Mouse (Mus musculus) embryo, embryonic 11 days (tissue): ENCODE measurements at regions not wholly inside any gene's neighbourhood (a gene's known extent, or its start where the extent isn't known, plus 50 kb on each side); places are given as distances from the start of the nearest gene placed in this dataset.

Experiments used
- DNase-seq: peaks from one replicate; pipeline ENCODE4 v3.0.0-alpha.2; 2015

DNA sequence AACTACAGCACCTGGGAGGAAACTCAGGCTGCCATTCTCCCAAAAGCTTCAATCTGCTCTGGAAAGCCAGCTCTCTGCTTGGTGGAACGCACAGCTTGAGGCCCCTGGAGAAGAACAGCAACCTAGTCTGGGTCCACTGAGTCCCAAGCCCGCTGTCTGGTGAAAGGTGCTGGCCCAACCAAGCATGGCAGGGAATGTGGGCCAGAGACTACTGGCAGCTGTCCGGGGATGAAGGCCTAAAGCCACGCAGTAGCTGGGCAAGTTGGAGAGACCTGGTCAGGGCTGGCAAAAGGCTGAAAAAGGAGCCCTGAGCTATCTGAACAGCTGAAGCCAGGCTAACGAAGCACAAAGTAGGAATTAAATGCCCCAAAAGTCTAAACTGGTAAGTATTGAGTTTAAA, 139.4 kb upstream of the Mpped2 start:
- DNase-seq: no peak

- no peak for DNase-seq
Measured at GRCm38 (mm10) chr2:106561571-106562090, 131.4 kb upstream of the Mpped2 start.

DNA sequence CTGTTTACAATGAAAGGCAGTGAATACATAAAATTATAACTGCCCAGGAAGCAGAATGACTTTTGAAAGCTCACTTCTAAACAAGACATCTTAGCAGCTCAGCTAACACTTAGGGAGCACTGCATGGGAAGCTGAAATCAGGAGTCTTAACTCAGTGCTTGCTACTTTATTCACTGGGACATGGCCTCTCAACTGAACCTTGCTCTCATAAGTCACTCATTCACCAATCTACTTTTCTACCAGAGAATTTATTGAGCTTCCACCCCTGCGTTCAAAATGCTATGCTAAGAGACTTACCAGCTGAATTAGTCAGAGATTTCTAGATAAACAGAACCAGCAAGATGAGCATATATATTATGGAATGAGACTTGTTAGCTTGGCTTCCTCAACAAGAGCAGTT, 122.8 kb upstream of the Mpped2 start:
- no peak for DNase-seq

GRCm38 (mm10) chr2:106571346-106571745, 121.7 kb upstream of the Mpped2 start:
- no peak for DNase-seq

GRCm38 (mm10) chr2:106571913-106572312, 121.2 kb upstream of the Mpped2 start:
- no peak for DNase-seq

DNA sequence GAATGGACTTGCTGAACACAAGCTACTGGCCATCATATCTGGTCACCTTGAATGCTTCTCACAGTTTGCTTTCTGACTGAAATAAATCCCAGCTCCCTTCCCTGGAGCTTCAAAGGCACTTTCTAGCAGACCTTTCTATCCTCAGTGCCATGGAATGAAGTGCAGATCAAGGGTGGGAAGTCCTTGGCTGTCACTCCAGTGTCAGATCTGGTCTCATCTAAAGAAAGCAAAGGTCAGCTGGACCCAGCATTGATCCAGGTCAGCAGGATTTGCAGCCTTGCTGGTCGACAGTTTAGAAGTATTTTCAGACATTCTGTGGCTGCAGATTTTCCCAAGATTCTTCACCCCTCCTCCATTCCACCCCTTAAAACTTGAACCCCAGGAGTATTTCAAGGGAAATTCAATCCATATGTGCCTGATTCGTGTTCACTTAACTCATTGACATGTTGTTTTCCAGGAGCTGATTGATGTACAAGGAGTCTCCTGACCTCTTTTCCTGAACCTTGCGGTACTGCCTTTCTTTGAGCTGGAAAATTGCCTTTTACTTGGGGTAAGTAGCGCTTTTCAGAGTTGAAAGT, 116.2 kb upstream of the Mpped2 start:
- DNase-seq: peak; percentile 84

DNA sequence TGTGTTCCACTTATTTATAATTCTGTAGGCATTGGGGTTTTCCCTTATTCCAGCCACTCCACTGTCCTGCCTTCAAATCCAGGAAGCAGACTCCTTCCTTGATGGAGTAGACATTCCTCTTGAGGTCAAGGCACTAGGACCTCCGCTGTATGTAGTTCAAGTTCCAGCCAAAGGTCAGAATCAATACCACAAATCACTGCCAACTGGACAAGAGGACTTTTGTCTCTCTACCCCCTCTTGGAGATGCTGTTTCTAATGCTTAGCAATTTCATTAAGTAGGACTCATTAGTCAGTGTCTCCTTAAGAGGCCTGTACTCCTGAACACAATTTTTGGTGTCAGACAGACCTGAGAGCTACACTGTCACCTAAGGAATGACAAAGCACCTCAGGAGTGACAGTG, 115.0 kb upstream of the Mpped2 start:
- peak; percentile 60 for DNase-seq

DNA sequence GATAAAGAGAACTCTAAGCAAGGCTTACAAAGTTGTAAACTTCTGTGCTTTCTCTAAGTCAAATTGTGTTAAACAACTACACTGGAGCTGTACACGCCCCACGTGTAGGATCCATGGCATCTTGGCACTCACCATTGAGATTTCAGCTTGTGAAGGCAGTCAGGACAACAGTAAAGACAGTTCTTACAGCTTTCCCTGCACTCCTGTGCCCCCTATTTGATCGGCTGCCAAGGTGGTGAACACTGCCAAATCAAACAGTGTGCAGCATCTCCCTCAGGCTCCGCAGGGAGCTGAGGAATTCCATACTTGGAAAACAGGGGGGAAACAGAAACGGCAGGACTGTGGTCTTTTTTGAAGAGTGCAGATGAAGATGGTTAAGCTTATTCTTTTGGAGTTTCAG, 112.4 kb upstream of the Mpped2 start:
- no peak for DNase-seq

DNA sequence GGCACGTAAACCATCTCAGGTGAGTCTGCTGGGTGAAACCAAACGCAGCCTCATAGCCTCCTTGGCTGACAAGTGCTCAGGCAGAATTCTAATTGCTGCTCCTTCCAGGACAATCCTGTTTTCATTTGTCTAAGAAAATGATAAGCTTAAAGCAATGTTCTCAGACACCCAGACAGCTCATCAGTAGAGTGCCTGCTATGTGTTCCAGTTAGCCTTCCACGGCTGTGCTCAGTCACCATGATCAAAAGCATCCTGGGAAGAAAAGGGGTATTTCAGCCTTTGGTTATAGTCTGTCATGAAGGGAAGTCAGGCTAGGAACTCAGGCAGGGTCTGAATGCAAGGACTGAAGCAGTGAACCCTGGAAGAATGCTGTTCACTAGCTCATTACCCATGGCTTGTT, 71.8 kb upstream of the Mpped2 start:
- DNase-seq: no peak

DNA sequence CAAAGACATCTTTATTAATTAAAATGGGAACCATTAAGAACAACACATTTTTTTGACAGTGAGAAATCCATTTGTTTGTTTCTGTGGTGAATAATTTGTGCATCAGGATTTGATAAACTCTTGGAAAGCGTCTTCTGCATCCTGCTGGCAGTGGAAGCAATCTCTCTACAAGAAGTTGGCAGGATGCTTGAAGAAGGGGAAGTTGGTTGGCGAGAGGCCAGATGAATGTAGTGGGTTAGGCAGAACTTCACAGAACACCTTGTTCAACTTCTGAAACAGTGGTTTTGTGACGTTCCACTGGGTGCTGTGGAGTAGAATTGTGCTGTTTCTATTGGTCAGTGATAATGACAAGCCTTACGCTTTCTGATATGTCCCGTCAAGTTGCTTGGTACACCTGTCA, 70.7 kb upstream of the Mpped2 start:
- DNase-seq: no peak

- no peak for DNase-seq
Measured at GRCm38 (mm10) chr2:106623680-106624079, 69.4 kb upstream of the Mpped2 start.

- no peak for DNase-seq
Measured at GRCm38 (mm10) chr2:106631986-106632385, 61.1 kb upstream of the Mpped2 start.
